Mouse (Mus musculus): ENCODE data around the gene Dnajb3. TPM values are rescaled to one million over a fixed set of nuclear protein-coding genes. Genes with fewer than 3 reads are reported as not detected.

Dnajb3 gene
- total and polyA plus RNA-seq, 2 experiments from 2014 or later = 6.6 to 12.4 TPM

- no peak overlapping the region for H3K9ac ChIP-seq
- no peak for TF ChIP-seq CTCF (IDR thresholded peaks at IDR 0.05; ENCODE audit: low read depth)
- H3K4me1 ChIP-seq (ENCODE audit: insufficient read depth) = no peaks in the 10 kb centered on the region
- ATAC-seq (no peak), DNase-seq (no peak)
- no peaks in the 10 kb centered on the region for H3K27me3 ChIP-seq (ENCODE audit: insufficient read depth, low read length)
- H3K4me2 ChIP-seq (ENCODE audit: low read depth) = no peak overlapping the region
- no peaks in the 10 kb centered on the region for H3K36me3 ChIP-seq (ENCODE audit: insufficient read depth)
- H3K27ac ChIP-seq (ENCODE audit: low read depth, low read length) = no peak overlapping the region
- no peak overlapping the region for H3K4me3 ChIP-seq (ENCODE audit: low read depth, low read length)
- peaks cover 26% of the 10 kb centered on the region for H3K9me3 ChIP-seq (ENCODE audit: low read length)
Observed at GRCm38 (mm10) chr1:88220336-88220735, 14.8 kb upstream of the Dnajb3 start.

DNA sequence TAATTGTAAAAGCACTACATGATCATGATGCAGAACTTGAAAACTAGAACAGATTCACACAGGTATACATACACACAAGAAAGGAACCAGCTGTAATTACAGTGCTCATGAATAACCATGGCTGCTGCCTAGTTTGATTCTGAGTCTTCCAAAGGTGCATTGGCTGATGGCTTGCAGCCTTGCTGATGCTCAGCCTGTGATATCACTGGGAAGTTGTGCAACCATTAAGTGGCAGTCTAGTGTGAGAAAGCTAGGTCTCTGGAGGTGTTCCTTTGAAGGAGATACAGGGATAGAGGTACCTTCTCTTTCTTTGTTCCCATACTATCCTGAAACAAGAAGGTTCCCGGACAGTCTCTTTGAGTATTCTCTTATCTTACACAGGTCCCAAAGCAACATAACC is 13.5 kb upstream of the Dnajb3 start:
- DNase-seq (peak; percentile 5), ATAC-seq (no peak)
- 28% methylated on average over 1 of the region's 1 CpGs for WGBS
- no peak overlapping the region for H3K4me3 ChIP-seq (ENCODE audit: low read depth, low read length)
- no peak for TF ChIP-seq CTCF (IDR thresholded peaks at IDR 0.05; ENCODE audit: low read depth)
- no peaks in the 10 kb centered on the region for H3K36me3 ChIP-seq (ENCODE audit: insufficient read depth)
- no peak overlapping the region for H3K9ac ChIP-seq
- peaks cover 38% of the 10 kb centered on the region for H3K9me3 ChIP-seq (ENCODE audit: low read length)
- no peaks in the 10 kb centered on the region for H3K4me1 ChIP-seq (ENCODE audit: insufficient read depth)
- no peak overlapping the region for H3K4me2 ChIP-seq (ENCODE audit: low read depth)
- H3K27me3 ChIP-seq (ENCODE audit: insufficient read depth, low read length) = no peaks in the 10 kb centered on the region
- H3K27ac ChIP-seq (ENCODE audit: low read depth, low read length) = no peak overlapping the region

DNA sequence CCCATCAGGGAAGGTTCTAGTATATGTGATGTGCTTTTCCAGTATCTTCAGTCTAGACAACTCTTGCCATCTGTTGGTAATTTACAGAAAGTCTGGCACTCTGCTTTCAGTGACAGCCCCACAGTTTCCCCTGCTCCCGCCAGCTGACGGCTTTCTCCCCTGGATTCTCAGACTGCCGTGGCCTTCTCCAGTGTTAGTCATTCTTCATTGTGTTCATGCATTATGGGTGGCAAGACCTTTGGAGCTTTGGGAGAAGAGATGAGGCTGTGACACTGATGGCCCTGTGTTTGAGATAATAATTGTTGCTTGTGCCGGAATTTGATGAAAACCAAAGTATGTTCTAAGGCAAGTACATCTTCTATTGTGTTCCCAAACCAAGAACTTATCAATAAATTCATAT is 13.0 kb upstream of the Dnajb3 start:
- Histone ChIP-seq H3K4me2 (ENCODE audit: low read depth) (no peak overlapping the region), H3K27me3 (ENCODE audit: insufficient read depth, low read length) (no peaks in the 10 kb centered on the region), H3K9me3 (ENCODE audit: low read length) (peaks cover 43% of the 10 kb centered on the region), H3K9ac (no peak overlapping the region), H3K4me3 (ENCODE audit: low read depth, low read length) (no peak overlapping the region), H3K4me1 (ENCODE audit: insufficient read depth) (no peaks in the 10 kb centered on the region), H3K27ac (ENCODE audit: low read depth, low read length) (no peak overlapping the region), H3K36me3 (ENCODE audit: insufficient read depth) (no peaks in the 10 kb centered on the region)
- WGBS = 51% methylated on average over 4 of the region's 4 CpGs
- DNase-seq (no peak), ATAC-seq (no peak)
- TF ChIP-seq CTCF (IDR thresholded peaks at IDR 0.05; ENCODE audit: low read depth) = no peak

DNA sequence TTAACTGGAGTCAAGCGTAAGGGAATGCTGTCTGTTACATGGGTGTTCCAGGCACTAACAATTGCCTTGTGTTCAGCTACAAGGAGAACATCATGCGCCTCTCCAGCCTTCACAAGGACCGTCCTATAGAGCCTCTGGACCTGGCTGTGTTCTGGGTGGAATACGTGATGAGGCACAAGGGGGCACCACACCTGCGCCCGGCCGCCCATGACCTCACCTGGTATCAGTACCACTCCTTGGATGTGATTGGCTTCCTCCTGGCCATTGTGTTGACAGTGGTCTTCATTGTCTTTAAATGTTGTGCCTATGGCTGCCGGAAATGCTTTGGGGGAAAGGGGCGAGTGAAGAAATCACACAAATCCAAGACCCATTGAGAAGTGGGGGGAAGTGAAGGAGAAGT is 12.5 kb upstream of the Dnajb3 start:
- 77% methylated on average over 9 of the region's 9 CpGs for WGBS
- no peaks in the 10 kb centered on the region for H3K36me3 ChIP-seq (ENCODE audit: insufficient read depth)
- DNase-seq = no peak

DNA sequence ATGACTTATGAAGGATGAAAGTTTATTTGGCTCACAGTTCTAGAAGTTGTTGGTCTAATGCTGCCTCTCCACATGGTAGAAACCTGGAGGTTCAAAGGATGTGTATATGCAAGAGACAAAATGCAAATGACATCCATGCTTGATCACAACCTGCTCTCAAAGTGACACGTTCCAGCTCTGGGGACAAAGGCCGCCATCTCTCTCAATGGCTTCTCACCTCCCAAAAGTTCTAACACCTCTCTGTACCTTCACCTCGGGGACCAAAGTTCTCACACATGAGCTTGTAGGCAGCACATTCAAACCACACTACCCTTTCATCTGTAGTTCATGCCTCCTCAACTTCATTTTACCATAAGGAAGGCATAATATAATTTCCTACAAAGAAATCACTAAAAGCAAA is 12.0 kb upstream of the Dnajb3 start:
- no peak for TF ChIP-seq CTCF (IDR thresholded peaks at IDR 0.05; ENCODE audit: low read depth)
- DNase-seq (no peak), ATAC-seq (no peak)
- Histone ChIP-seq H3K4me3 (ENCODE audit: low read depth, low read length) (no peak overlapping the region), H3K9me3 (ENCODE audit: low read length) (peaks cover 53% of the 10 kb centered on the region), H3K27ac (ENCODE audit: low read depth, low read length) (no peak overlapping the region), H3K4me2 (ENCODE audit: low read depth) (no peak overlapping the region), H3K36me3 (ENCODE audit: insufficient read depth) (no peaks in the 10 kb centered on the region), H3K27me3 (ENCODE audit: insufficient read depth, low read length) (no peaks in the 10 kb centered on the region), H3K9ac (no peak overlapping the region), H3K4me1 (ENCODE audit: insufficient read depth) (no peaks in the 10 kb centered on the region)
- 39% methylated on average over 3 of the region's 3 CpGs for WGBS

More for the DNA sequence above, 12.5 kb upstream of the Dnajb3 start:
- TF ChIP-seq CTCF (IDR thresholded peaks at IDR 0.05; ENCODE audit: low read depth) = no peak
- Histone ChIP-seq H3K4me1 (ENCODE audit: insufficient read depth) (no peaks in the 10 kb centered on the region), H3K4me3 (ENCODE audit: low read depth, low read length) (no peak overlapping the region), H3K27ac (ENCODE audit: low read depth, low read length) (no peak overlapping the region), H3K9ac (no peak overlapping the region), H3K4me2 (ENCODE audit: low read depth) (no peak overlapping the region), H3K27me3 (ENCODE audit: insufficient read depth, low read length) (no peaks in the 10 kb centered on the region), H3K9me3 (ENCODE audit: low read length) (peaks cover 48% of the 10 kb centered on the region)
- no peak for ATAC-seq

DNA sequence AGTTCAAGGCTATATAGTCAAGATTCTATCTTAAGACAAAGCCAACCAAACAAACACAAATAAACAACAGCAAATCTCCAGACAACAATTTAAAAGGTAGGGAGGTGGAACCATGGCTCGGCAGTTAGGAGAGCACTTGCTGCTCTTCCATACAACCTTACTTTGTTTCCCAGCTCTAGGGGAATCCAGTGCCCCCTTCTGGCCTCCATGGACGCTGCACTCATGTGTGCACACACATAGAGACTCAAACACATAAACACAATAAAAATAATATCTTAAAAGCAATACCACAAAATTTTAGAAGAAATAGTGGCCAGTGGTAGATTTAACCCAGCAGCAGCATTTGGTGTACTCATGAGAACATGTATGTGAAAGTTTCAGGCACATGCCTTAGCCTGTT is 11.6 kb upstream of the Dnajb3 start:
- peak; percentile 0 for DNase-seq
- Histone ChIP-seq H3K27me3 (ENCODE audit: insufficient read depth, low read length) (no peaks in the 10 kb centered on the region), H3K9me3 (ENCODE audit: low read length) (peaks cover 56% of the 10 kb centered on the region), H3K4me1 (ENCODE audit: insufficient read depth) (no peaks in the 10 kb centered on the region), H3K4me3 (ENCODE audit: low read depth, low read length) (no peak overlapping the region), H3K9ac (no peak overlapping the region), H3K4me2 (ENCODE audit: low read depth) (no peak overlapping the region), H3K27ac (ENCODE audit: low read depth, low read length) (no peak overlapping the region), H3K36me3 (ENCODE audit: insufficient read depth) (no peaks in the 10 kb centered on the region)
- 0 out of 2 replicates have a peak, but pooled peaks have one; percentile 24 for TF ChIP-seq CTCF (IDR thresholded peaks at IDR 0.05; ENCODE audit: low read depth)
- WGBS = 67% methylated on average over 2 of the region's 2 CpGs
- no peak for ATAC-seq

DNA sequence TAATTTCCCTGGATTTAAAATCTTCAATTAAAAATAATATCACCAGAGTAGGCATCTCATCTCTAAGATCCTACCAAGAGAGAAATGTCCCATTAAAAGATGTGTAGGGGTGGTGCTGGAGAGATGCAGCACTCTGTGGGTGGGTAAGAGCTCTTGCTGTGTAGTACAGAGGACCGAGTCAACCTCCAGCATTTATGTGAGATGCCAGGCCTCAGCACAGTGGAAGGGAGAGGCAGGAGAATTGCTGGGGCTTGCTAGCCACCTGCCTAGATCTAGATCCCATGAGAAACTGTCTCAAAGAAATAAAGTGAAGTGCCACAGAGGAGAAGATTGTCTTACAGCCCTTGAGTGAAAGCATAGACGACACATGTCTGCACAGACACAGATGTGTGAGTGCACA is 11.0 kb upstream of the Dnajb3 start:
- Histone ChIP-seq H3K9ac (no peak overlapping the region), H3K4me3 (ENCODE audit: low read depth, low read length) (no peak overlapping the region), H3K4me1 (ENCODE audit: insufficient read depth) (no peaks in the 10 kb centered on the region), H3K4me2 (ENCODE audit: low read depth) (no peak overlapping the region), H3K36me3 (ENCODE audit: insufficient read depth) (no peaks in the 10 kb centered on the region), H3K27ac (ENCODE audit: low read depth, low read length) (no peak overlapping the region), H3K27me3 (ENCODE audit: insufficient read depth, low read length) (no peaks in the 10 kb centered on the region), H3K9me3 (ENCODE audit: low read length) (peaks cover 60% of the 10 kb centered on the region)
- 55% methylated on average over 2 of the region's 2 CpGs for WGBS
- DNase-seq (no peak), ATAC-seq (no peak)
- TF ChIP-seq CTCF (IDR thresholded peaks at IDR 0.05; ENCODE audit: low read depth) = no peak
